Mouse (Mus musculus) retina, embryonic 14.5 days (tissue): ENCODE measurements around the gene Ccl17.

ENCODE experiments used
- DNase-seq: peaks from one replicate; pipeline ENCODE4 v3.0.0-alpha.2; 2015; ENCODE audit warnings: low spot score

The Ccl17 gene

GRCm38 (mm10) chr8:94789256-94789955 lies 20.8 kb upstream of the Ccl17 start:
- no peak for DNase-seq

- DNase-seq = no peak
These were observed 15.9 kb upstream of the Ccl17 start for GRCm38 (mm10) chr8:94794368-94794767.

GRCm38 (mm10) chr8:94794782-94795181 lies 15.5 kb upstream of the Ccl17 start:
- DNase-seq = no peak

- peak; percentile 53 for DNase-seq
These were observed 9.8 kb upstream of the Ccl17 start for GRCm38 (mm10) chr8:94800278-94800968.

- peak; percentile 64 for DNase-seq
These were observed 8.8 kb upstream of the Ccl17 start for GRCm38 (mm10) chr8:94801293-94802095.

- DNase-seq = no peak
These were observed 7.9 kb upstream of the Ccl17 start for GRCm38 (mm10) chr8:94802375-94802774.

GRCm38 (mm10) chr8:94803551-94803950 lies 6.7 kb upstream of the Ccl17 start:
- no peak for DNase-seq

- DNase-seq = no peak
These were observed 5.5 kb upstream of the Ccl17 start for GRCm38 (mm10) chr8:94804546-94805340.

GRCm38 (mm10) chr8:94805811-94806210 lies 4.4 kb upstream of the Ccl17 start:
- no peak for DNase-seq

GRCm38 (mm10) chr8:94807506-94807905 lies 2.7 kb upstream of the Ccl17 start:
- DNase-seq = no peak

GRCm38 (mm10) chr8:94808372-94808771 lies 1.9 kb upstream of the Ccl17 start:
- no peak for DNase-seq

GRCm38 (mm10) chr8:94810855-94811254 lies 602 bp downstream of the Ccl17 start:
- DNase-seq = no peak

GRCm38 (mm10) chr8:94811654-94812053 lies 1.4 kb downstream of the Ccl17 start:
- no peak for DNase-seq

GRCm38 (mm10) chr8:94812645-94813098 lies 2.4 kb downstream of the Ccl17 start:
- peak; percentile 94 for DNase-seq

- DNase-seq = peak; percentile 75
These were observed 4.3 kb downstream of the Ccl17 start for GRCm38 (mm10) chr8:94814556-94814955.

- no peak for DNase-seq
These were observed 7.7 kb downstream of the Ccl17 start for GRCm38 (mm10) chr8:94817933-94818332.

GRCm38 (mm10) chr8:94819671-94820179 lies 9.5 kb downstream of the Ccl17 start:
- no peak for DNase-seq

- no peak for DNase-seq
These were observed 10.3 kb downstream of the Ccl17 start for GRCm38 (mm10) chr8:94820553-94820952.

GRCm38 (mm10) chr8:94821381-94821780 lies 11.1 kb downstream of the Ccl17 start:
- no peak for DNase-seq

GRCm38 (mm10) chr8:94822637-94823560 lies 12.6 kb downstream of the Ccl17 start:
- peak; percentile 79 for DNase-seq

GRCm38 (mm10) chr8:94825170-94825569 lies 14.9 kb downstream of the Ccl17 start:
- DNase-seq = no peak
